Mouse (Mus musculus) ES-E14 (cell line): ENCODE data around the gene Prr14. TPM values are rescaled to one million over a fixed set of nuclear protein-coding genes. Genes with fewer than 3 reads are reported as not detected.
"Not testable (repeated sequence)": the region's sequence is repeated elsewhere in the genome, so short reads cannot be mapped to it uniquely, and the experiment has no call there.

Experiments
- DNase-seq: peaks from one replicate; pipeline ENCODE4 v3.0.0-alpha.2; 2013; ENCODE audit warnings: low read depth, low spot score
- H3K27ac ChIP-seq: 2 replicates; pipeline ENCODE4 v1.5.1; 2012; ENCODE audit warnings: low read depth, mild to moderate bottlenecking, low read length, moderate library complexity, mixed read lengths; ENCODE audit not compliant: poor library complexity, insufficient read depth, severe bottlenecking
- H3K36me3 ChIP-seq: 2 replicates; pipeline ENCODE4 v1.6.1; 2012; ENCODE audit warnings: mild to moderate bottlenecking, low read length, moderate library complexity, mixed read lengths; ENCODE audit not compliant: control insufficient read depth, poor library complexity, insufficient read depth, severe bottlenecking
- H3K4me1 ChIP-seq, 2 experiments: fragments of 150-350 bp in 1 of 2; sonication (generic) in 1 of 2; 2 replicates each; pipeline ENCODE4 v1.6.1; 2012; ENCODE audit warnings: low read length in 2 of 2, mild to moderate bottlenecking in 1 of 2, mixed read lengths in 1 of 2; ENCODE audit not compliant: control insufficient read depth in 2 of 2, insufficient read depth in 2 of 2, poor library complexity in 1 of 2
- H3K4me3 ChIP-seq, 2 experiments: fragments of 150-350 bp in 1 of 2; sonication (generic) in 1 of 2; 2 replicates each; pipeline ENCODE4 v1.5.1; 2012; ENCODE audit warnings: low read length in 2 of 2, low read depth in 1 of 2, mild to moderate bottlenecking in 1 of 2, mixed read lengths in 1 of 2; ENCODE audit not compliant: insufficient read depth in 1 of 2, poor library complexity in 1 of 2, severe bottlenecking in 1 of 2
- H3K9ac ChIP-seq: 2 replicates; pipeline ENCODE4 v1.6.1; 2012; ENCODE audit warnings: low read depth, mild to moderate bottlenecking, low read length, mixed read lengths; ENCODE audit not compliant: poor library complexity, insufficient read depth, severe bottlenecking
- H3K9me3 ChIP-seq: fragments of 150-350 bp; sonication (generic); 2 replicates; pipeline ENCODE4 v1.6.1; 2012; ENCODE audit warnings: low read depth, mild to moderate bottlenecking, low read length; ENCODE audit not compliant: control insufficient read depth, insufficient read depth
- CHD2 ChIP-seq: IDR thresholded peaks from 2 replicates; pipeline ENCODE4 v1.6.1; 2014; ENCODE audit warnings: mild to moderate bottlenecking, low read depth, low read length, inconsistent platforms
- HCFC1 ChIP-seq: IDR thresholded peaks from 2 replicates; pipeline ENCODE4 v1.6.1; 2012; ENCODE audit warnings: low read length, inconsistent platforms, borderline replicate concordance; ENCODE audit not compliant: insufficient read depth
- MAFK ChIP-seq: IDR thresholded peaks from 2 replicates; pipeline ENCODE4 v1.6.1; 2014; ENCODE audit warnings: mild to moderate bottlenecking, low read depth, low read length, inconsistent platforms; ENCODE audit not compliant: insufficient read depth
- ZC3H11A ChIP-seq: IDR thresholded peaks from 2 replicates; pipeline ENCODE4 v1.6.1; 2012; ENCODE audit warnings: low read depth, mild to moderate bottlenecking, inconsistent platforms, low read length, borderline replicate concordance
- ZNF384 ChIP-seq: IDR thresholded peaks from 2 replicates; pipeline ENCODE4 v1.6.1; 2012; ENCODE audit warnings: low read depth, low read length, inconsistent platforms
- in situ Hi-C, 2 experiments: fragments of 600-800 bp; cut with MboI; formaldehyde crosslinking; loops; one replicate each; pipeline ENCODE4 v1.15.1; 2025; ENCODE audit warnings: low sequenced_read_pairs in 2 of 2, inconsistent platforms in 1 of 2; ENCODE audit not compliant: unreplicated experiment in 2 of 2
- total RNA-seq: library from RNA; depleted of rRNA; stranded (reverse); fragments of 300-350 nt; gene quantifications from 2 replicates; pipeline ENCODE4 v1.2.3, GENCODE M21; 2012

The Prr14 gene
- total RNA-seq, 1 experiment = 17.1 TPM

DNA sequence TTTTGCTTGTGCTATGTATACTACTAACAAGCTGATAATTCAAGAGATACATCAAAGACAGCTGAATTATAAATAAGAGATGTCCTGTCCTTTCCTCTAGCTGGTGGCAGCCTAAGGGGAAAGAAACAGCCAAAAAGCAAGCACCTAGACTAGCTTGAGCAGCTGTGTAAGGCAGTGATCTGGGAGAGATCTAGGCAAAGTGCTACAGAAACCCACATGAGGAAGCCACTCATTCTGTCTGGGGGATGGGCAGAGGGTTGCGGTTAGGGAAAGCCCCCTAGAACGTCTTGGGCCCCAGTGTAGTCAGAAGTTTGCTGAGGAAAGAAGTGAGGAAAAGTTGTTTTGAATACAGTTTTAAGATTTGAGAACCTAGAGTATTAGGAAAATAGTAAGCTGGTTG, 20.9 kb downstream of the Prr14 start:
- no peak overlapping the region for H3K27ac ChIP-seq

DNA sequence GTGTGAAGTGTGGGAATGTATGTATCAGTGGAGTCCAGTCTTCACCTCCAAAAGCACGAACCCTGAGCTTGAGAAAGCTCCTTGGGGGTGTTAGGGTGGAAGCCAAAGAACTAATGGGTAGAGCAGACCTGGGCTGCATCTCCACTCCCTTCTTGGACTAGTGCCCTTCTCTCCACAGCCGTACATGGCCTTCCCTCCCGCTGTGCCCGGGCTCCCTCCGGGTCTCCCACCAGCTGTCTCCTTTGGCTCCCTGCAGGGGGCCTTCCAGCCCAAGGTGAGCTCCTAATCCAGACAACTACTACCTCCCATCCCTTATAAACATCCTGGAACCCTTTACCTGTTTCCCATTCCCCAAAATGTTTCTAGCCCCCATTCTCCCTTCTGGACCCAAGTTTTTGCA, 26.0 kb downstream of the Prr14 start:
- 0 out of 4 replicates have a peak, but pooled peaks cover 1 to 3% of the 10 kb centered on the region in 2 experiments for H3K4me1 ChIP-seq
- peaks cover 43% of the 10 kb centered on the region for H3K36me3 ChIP-seq
- in situ Hi-C loops = no loop called here
- H3K4me3 ChIP-seq = no peak overlapping the region
- no peak overlapping the region for H3K27ac ChIP-seq
- no peak overlapping the region for H3K9ac ChIP-seq
- DNase-seq = no peak
- H3K9me3 ChIP-seq = no peaks in the 10 kb centered on the region
- TF ChIP-seq ZC3H11A (no peak), MAFK (no peak), ZNF384 (no peak), CHD2 (no peak), HCFC1 (no peak)

More for the DNA sequence above, 20.9 kb downstream of the Prr14 start:
- H3K4me1 ChIP-seq = peaks cover 3 to 9% of the 10 kb centered on the region in 2 experiments; a peak in 1 of 4 replicates
- H3K4me3 ChIP-seq = no peak overlapping the region; a peak in 1 of 4 replicates
- no peaks in the 10 kb centered on the region for H3K9me3 ChIP-seq
- no peak overlapping the region for H3K9ac ChIP-seq
- in situ Hi-C loops = no loop called here
- H3K36me3 ChIP-seq = peaks cover 28% of the 10 kb centered on the region
- no peak for DNase-seq
- TF ChIP-seq HCFC1 (no peak), CHD2 (no peak), ZNF384 (no peak), MAFK (no peak), ZC3H11A (no peak)

DNA sequence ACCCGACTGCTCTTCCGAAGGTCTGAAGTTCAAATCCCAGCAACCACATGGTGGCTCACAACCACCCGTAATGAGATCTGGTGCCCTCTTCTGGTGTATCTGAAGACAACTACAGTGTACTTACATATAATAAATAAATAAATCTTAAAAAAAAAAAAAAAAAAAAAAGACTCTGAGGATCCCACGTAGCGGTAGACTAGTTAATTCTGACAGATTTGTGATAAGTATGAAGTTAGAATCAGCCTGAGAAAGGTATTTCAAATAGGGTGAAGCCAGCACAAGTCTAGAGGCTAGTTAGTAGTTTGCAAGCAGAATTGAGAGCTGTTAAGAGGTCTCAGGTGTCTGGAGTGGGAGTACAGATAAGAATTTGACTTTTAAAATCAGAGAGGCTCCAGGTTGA, 29.0 kb downstream of the Prr14 start:
- TF ChIP-seq ZNF384 = peak; percentile 64
- peaks cover 39% of the 10 kb centered on the region for H3K36me3 ChIP-seq
- H3K4me1 ChIP-seq, H3K4me3 ChIP-seq, H3K27ac ChIP-seq, in situ Hi-C loops, H3K9ac ChIP-seq, H3K9me3 ChIP-seq, DNase-seq: not testable (repeated sequence)

DNA sequence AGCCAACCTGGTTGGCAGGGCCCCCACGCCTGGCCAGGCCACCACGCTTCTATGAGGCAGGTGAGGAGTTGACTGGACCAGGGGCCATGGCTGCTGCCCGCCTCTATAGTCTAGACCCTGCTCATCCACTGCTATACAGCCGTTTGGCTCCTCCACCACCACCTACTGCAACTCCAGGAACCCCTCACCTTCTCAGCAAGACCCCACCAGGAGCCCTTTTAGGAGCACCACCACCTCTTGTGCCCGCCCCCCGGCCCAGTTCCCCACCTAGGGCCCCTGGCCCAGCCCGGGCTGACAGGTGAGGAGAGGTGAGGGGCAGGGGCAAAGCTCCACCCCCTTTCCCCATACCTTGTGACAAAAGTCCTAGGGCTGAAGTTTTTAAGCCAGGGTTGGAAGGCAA, 30.6 kb downstream of the Prr14 start:
- H3K4me3 ChIP-seq = no peak overlapping the region; a peak in 1 of 4 replicates
- no peak overlapping the region for H3K27ac ChIP-seq
- no peaks in the 10 kb centered on the region for H3K4me1 ChIP-seq
- DNase-seq = no peak
- peaks cover 33% of the 10 kb centered on the region for H3K36me3 ChIP-seq
- no peak for TF ChIP-seq CHD2
- no peak for TF ChIP-seq MAFK
- TF ChIP-seq ZNF384 = no peak
- no peak for TF ChIP-seq ZC3H11A
- no peak for TF ChIP-seq HCFC1
- no peaks in the 10 kb centered on the region for H3K9me3 ChIP-seq
- in situ Hi-C loops = no loop called here
- H3K9ac ChIP-seq = no peak overlapping the region

DNA sequence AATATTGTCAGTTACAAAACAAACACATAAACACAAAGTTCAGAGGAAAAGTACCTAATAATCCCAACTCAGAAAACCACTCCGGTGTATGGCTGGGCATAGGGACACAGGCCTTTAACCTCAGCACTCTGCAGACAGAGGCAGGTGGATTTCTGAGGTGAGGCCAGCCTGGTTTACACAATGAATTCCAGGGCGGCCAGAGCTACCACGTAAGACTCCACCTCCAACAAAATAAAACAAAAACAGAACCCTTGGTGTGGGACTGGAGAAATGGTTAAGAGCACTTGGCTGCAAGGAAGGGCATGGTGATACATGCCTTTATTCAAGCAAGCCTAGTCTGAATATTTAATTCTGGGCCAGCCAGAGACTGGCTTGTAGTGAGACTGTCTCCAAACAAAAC, 32.4 kb downstream of the Prr14 start:
- H3K27ac ChIP-seq = no peak overlapping the region
- peaks cover 23% of the 10 kb centered on the region for H3K36me3 ChIP-seq
- no peak for DNase-seq
- H3K4me3 ChIP-seq = no peak overlapping the region
- in situ Hi-C loops = no loop called here
- no peak overlapping the region for H3K9ac ChIP-seq
- no peaks in the 10 kb centered on the region for H3K9me3 ChIP-seq
- no peaks in the 10 kb centered on the region for H3K4me1 ChIP-seq
- TF ChIP-seq MAFK = no peak
- TF ChIP-seq HCFC1 = no peak
- no peak for TF ChIP-seq ZC3H11A
- TF ChIP-seq CHD2 = no peak
- TF ChIP-seq ZNF384 = no peak
